Mouse (Mus musculus) midbrain, embryonic 11.5 days (tissue): Measurements from ENCODE around the gene Slco3a1. TPM values are rescaled to one million over a fixed set of nuclear protein-coding genes. Genes with fewer than 3 reads are reported as not detected.

Experiments used
- ATAC-seq: fragments of 200-750 bp; cut with Nextera tagmentation; 2 replicates; pipeline ENCODE4 v1.8.0; 2017; ENCODE audit warnings: moderate TSS enrichment, moderate library complexity; ENCODE audit not compliant: low FRiP score
- DNase-seq: peaks from one replicate; pipeline ENCODE4 v3.0.0; 2015; ENCODE audit warnings: low spot score; ENCODE audit errors: missing footprints
- H3K27ac ChIP-seq: fragments of 300-500 bp; sonication (generic); 2 replicates; pipeline ENCODE4 v1.5.1; 2014; ENCODE audit warnings: low read depth, low read length
- H3K27me3 ChIP-seq: fragments of 300-500 bp; sonication (generic); 2 replicates; pipeline ENCODE4 v1.6.1; 2014; ENCODE audit warnings: mild to moderate bottlenecking, low read length, moderate library complexity, mixed read lengths; ENCODE audit not compliant: control insufficient read depth, insufficient read depth
- H3K36me3 ChIP-seq: fragments of 300-500 bp; sonication (generic); 2 replicates; pipeline ENCODE4 v1.6.1; 2014; ENCODE audit warnings: mild to moderate bottlenecking, low read length, moderate library complexity, mixed read lengths; ENCODE audit not compliant: control insufficient read depth, insufficient read depth
- H3K4me1 ChIP-seq: fragments of 300-500 bp; sonication (generic); 2 replicates; pipeline ENCODE4 v1.6.1; 2014; ENCODE audit warnings: low read length; ENCODE audit not compliant: control insufficient read depth, insufficient read depth
- H3K4me2 ChIP-seq: fragments of 300-500 bp; sonication (generic); 2 replicates; pipeline ENCODE4 v1.6.1; 2014; ENCODE audit warnings: mild to moderate bottlenecking, moderate library complexity
- H3K4me3 ChIP-seq: fragments of 300-500 bp; sonication (generic); 2 replicates; pipeline ENCODE4 v1.5.1; 2014; ENCODE audit warnings: low read depth, low read length
- H3K9ac ChIP-seq: fragments of 300-500 bp; sonication (generic); 2 replicates; pipeline ENCODE4 v1.6.1; 2014; ENCODE audit warnings: low read length
- H3K9me3 ChIP-seq: fragments of 300-500 bp; sonication (generic); 2 replicates; pipeline ENCODE4 v1.6.1; 2016; ENCODE audit warnings: low read length; ENCODE audit not compliant: control insufficient read depth
- WGBS: fragments of 180-500 bp; shearing (Covaris S2); extraction: QIAGEN DNeasy Blood & Tissue Kit; methylation state at CpG from one replicate; pipeline ENCODE4 v1.1.7; 2014; 5-methylcytosine and 5-hydroxymethylcytosine counted together
- polyA plus RNA-seq: library from polyadenylated mRNA; unstranded; fragments of >200 nt; fragmentation: Nextera tagmentation; extraction: Ambion mirVana; gene quantifications from 2 replicates; pipeline ENCODE4 v1.2.1, GENCODE M21; 2014

The Slco3a1 gene
- polyA plus RNA-seq, 1 experiment from 2014 or later, result 7.8 TPM

DNA sequence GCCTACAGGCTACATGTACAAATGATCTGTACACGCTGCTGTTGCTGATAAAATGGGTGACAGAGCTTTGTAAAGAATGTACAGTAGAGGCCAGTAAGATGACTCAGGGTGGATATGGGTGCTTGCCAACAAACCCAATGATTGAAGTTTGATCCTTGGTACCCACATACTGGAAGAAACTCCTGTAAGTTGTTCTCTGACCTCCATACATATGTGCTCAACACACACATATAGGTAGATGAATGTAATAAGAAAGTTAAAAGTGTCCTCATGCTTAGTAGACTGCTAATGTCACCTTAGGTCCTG is 284.5 kb downstream of the Slco3a1 start:
- no peak overlapping the region for H3K9ac ChIP-seq
- no peaks in the 10 kb centered on the region for H3K9me3 ChIP-seq
- 85% methylated on average over 1 of the region's 1 CpGs for WGBS
- H3K27me3 ChIP-seq, result no peaks in the 10 kb centered on the region
- H3K4me1 ChIP-seq, result no peaks in the 10 kb centered on the region
- no peaks in the 10 kb centered on the region for H3K36me3 ChIP-seq
- no peak for DNase-seq
- no peak overlapping the region for H3K4me3 ChIP-seq
- H3K4me2 ChIP-seq, result no peak overlapping the region
- no peak for ATAC-seq
- H3K27ac ChIP-seq, result no peak overlapping the region

DNA sequence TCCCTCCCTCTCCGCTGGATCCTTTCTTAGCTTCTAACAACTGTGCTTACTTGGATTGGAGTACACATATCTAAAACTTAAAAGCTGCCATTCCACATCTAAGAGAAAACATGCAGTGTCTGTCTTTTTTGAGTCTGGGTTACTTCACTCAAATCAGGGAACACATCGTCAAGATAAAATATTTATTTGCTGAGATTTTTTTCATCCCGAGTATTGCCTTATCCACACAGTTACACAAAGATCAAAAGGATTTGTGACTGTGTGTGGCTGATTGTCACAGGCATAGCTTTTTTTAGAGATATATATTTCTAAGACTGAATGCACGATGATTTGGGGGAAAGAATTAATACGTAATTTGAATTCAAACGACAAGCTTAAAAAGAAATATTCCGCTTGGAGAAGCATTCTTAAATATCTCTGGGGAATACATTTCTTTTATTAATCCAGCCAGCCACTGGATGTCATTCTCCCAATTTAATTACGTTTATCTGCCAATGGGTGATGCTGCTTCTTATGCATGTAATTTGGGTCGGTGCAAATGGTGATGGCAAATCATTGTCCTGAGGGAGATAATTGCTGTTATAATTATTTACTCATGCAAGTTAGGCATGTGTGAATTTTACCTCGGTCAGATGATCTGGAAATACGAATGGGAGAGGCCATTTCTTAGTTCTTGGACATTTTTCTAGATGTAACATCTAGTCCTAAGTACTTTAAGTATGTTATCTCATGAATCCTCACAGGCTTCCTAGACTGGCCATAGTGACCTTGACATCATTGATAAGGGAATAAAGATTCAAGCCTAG is 285.1 kb downstream of the Slco3a1 start:
- ATAC-seq, result no peak
- Histone ChIP-seq H3K9ac (no peak overlapping the region), H3K4me3 (no peak overlapping the region), H3K4me1 (no peaks in the 10 kb centered on the region), H3K27me3 (no peaks in the 10 kb centered on the region), H3K36me3 (no peaks in the 10 kb centered on the region), H3K27ac (no peak overlapping the region), H3K9me3 (no peaks in the 10 kb centered on the region), H3K4me2 (no peak overlapping the region)
- 83% methylated on average over 11 of the region's 11 CpGs for WGBS
- peak; percentile 64 for DNase-seq

DNA sequence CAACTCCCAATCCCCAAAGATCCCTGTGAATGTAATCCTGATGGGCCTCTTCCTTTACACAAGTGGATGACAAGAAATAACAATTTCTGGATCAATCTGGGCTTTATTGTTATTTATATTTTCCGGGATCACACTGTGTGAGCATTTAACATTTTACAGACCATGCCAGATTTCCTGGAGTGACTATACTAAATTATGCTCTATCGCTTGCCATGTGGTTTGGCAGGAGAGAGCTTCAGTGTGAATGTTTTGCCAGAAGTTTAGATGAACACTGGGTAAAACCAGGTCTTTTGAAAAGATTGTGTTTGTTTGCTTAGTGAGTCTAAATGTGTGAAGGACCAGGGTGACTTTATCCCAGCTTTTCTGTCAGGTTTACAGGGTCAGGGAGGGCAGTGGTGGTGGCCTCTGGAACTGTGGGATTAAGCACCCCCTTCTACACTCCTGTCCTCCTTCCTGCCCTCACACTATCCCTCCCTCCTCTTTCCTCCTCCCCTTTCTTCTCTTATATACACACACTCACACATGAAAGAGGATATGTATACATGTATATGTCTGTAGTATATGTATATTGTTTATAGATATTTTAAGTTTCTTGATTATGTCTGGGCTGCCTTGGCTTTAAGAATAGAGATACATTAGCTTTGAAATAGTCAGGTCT is 287.9 kb downstream of the Slco3a1 start:
- ATAC-seq (no peak), DNase-seq (no peak)
- 96% methylated on average over 2 of the region's 2 CpGs for WGBS
- no peak overlapping the region for H3K27ac ChIP-seq
- no peak overlapping the region for H3K4me3 ChIP-seq
- no peaks in the 10 kb centered on the region for H3K4me1 ChIP-seq
- no peak overlapping the region for H3K4me2 ChIP-seq
- H3K9me3 ChIP-seq, result no peaks in the 10 kb centered on the region
- H3K9ac ChIP-seq, result no peak overlapping the region
- H3K36me3 ChIP-seq, result no peaks in the 10 kb centered on the region
- no peaks in the 10 kb centered on the region for H3K27me3 ChIP-seq

DNA sequence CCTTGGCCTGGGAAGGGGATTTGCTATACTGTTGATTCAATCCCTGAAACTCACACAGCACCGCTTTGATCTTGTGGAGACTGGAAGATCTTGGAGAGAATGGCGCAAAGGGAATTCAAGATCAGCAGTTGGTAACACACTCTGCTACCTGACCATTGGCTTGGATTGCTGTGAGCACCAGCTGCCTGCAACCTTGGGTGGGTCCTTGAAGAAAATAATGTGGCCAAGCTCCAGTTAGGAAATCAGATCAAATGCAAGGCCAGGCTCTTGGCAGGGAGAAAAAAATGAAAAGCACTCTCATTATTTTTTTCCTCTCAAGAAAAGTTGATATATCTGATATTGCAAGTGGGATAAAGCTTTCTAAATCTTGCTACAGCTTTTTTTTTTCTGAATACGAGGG is 298.3 kb downstream of the Slco3a1 start:
- Histone ChIP-seq H3K4me2 (no peak overlapping the region), H3K4me3 (no peak overlapping the region), H3K27ac (no peak overlapping the region), H3K27me3 (no peaks in the 10 kb centered on the region), H3K4me1 (no peaks in the 10 kb centered on the region), H3K36me3 (no peaks in the 10 kb centered on the region), H3K9ac (no peak overlapping the region), H3K9me3 (no peaks in the 10 kb centered on the region)
- no peak for DNase-seq
- ATAC-seq, result no peak
- WGBS, result 83% methylated on average over 3 of the region's 3 CpGs

DNA sequence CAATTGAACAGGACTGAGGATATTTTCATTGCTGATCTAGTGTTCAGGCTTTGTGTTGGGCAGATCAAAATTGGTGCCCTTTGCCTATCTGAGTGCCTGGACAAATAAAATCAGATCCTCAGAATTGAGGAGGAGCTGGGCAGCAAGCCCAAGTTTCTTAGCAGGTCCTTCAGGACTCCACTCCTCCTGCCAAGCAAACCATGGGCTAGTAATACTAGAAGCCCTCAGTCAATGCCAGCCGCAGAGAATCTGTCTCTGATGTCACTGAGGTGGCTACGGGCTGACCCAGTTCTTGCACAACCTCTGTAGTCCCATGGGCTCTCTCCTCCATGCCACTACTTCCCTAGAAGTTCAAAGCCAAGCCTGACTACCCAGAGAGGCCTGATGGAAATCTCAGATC is 302.5 kb downstream of the Slco3a1 start:
- DNase-seq, result no peak

DNA sequence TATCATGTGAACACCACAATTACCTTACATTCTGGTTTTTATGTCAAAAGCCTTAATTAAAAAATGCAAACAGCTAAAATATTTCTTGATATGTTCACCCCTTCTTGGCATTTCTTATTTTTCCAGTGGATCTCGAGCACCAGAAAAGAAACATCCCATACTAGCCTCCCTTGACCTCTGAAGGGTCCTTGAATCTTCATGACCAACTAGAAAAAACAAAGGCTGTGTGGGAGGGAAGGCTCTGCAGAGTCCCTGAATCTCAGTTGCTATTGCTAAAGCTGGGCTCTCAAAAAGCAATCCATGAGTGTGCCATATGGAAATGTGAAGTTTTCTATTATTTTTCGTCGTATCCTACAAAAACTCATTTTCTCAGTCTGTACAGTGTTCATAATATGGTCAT is 313.3 kb downstream of the Slco3a1 start:
- ATAC-seq, result no peak
- H3K4me2 ChIP-seq, result no peak overlapping the region
- no peak overlapping the region for H3K27ac ChIP-seq
- H3K27me3 ChIP-seq, result no peaks in the 10 kb centered on the region
- peaks cover 19% of the 10 kb centered on the region for H3K4me1 ChIP-seq
- H3K4me3 ChIP-seq, result no peak overlapping the region
- no peak for DNase-seq
- 87% methylated on average over 3 of the region's 3 CpGs for WGBS
- H3K9me3 ChIP-seq, result no peaks in the 10 kb centered on the region; the same call in 1 of the 2 replicates
- no peaks in the 10 kb centered on the region for H3K36me3 ChIP-seq
- no peak overlapping the region for H3K9ac ChIP-seq

More for the DNA sequence above, 302.5 kb downstream of the Slco3a1 start:
- H3K9me3 ChIP-seq, result no peaks in the 10 kb centered on the region
- no peak overlapping the region for H3K4me3 ChIP-seq
- no peaks in the 10 kb centered on the region for H3K27me3 ChIP-seq
- H3K27ac ChIP-seq, result no peak overlapping the region
- WGBS, result 85% methylated on average over 2 of the region's 2 CpGs
- H3K36me3 ChIP-seq, result no peaks in the 10 kb centered on the region
- no peak for ATAC-seq
- no peak overlapping the region for H3K9ac ChIP-seq
- H3K4me2 ChIP-seq, result no peak overlapping the region
- H3K4me1 ChIP-seq, result no peaks in the 10 kb centered on the region

DNA sequence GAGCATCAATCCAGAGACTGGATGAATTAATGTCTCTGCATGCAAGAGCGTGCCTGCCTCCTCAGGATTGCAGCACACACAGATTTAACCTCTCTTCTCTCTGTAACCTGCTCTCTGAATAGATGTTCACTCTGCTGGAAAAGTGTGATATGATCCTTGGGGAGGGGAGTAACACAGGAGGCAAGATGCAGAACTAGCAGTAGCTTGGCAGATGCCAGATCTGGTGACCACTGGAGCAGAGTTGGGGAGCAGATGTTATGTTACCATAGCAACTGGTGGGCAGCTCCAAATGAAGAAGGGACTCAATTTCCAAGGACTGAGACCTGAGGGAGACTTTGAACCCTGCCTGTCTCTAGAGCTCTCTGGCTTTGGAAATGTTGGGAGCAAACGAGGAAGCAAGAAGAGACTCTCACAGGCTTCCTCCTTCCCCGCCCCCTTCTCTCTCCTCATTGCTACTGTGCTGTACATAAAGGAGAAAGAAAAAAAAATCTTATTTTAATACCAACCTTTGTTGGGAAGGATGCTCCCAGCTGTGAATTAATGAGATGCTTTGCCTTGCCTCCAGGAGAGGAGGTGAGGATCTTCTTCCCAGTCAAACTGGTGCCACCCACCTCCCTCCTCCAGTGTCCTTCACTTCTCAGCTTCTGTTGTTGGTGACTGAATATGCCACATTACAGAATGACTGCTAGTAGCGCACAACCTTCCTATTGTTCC is 314.0 kb downstream of the Slco3a1 start:
- ATAC-seq (peak; percentile 70), DNase-seq (peak; percentile 90)
- WGBS, result 44% methylated on average over 3 of the region's 4 CpGs
- Histone ChIP-seq H3K9me3 (no peaks in the 10 kb centered on the region; the same call in 1 of the 2 replicates), H3K27ac (no peak overlapping the region), H3K4me1 (peaks cover 19% of the 10 kb centered on the region), H3K4me3 (no peak overlapping the region), H3K4me2 (no peak overlapping the region), H3K9ac (no peak overlapping the region), H3K27me3 (no peaks in the 10 kb centered on the region), H3K36me3 (no peaks in the 10 kb centered on the region)
